9 mouse cellular contexts compared by ENCODE assay signal in genomic region chr5:118981046-118981445, GRCm38 (mm10).
DNase-seq lines count a peak whose midpoint lies in the region; ATAC-seq and TF ChIP-seq lines count a peak whose summit lies in the region.
"Had no signal": no experiment of that assay in that cellular context is flagged by ENCODE, and none has a peak within 500 bp of the region (broad histone marks: within the 10 kb centered on the region; RNA-seq: fewer than 3 reads in every experiment).

No protein-coding gene starts in this region.

- H3K36me3 ChIP-seq in forebrain, embryonic 11.5 days (ENCODE audit: control insufficient read depth, insufficient read depth, low read length), result no peaks in the 10 kb centered on the region
- H3K36me3 ChIP-seq in forebrain, embryonic 16.5 days (ENCODE audit: control insufficient read depth, insufficient read depth), result no peaks in the 10 kb centered on the region
- H3K36me3 ChIP-seq in heart, postnatal 0 days (replicated peaks; ENCODE audit: control insufficient read depth, insufficient read depth, low read length), result no peaks in the 10 kb centered on the region
- H3K36me3 ChIP-seq in limb, embryonic 14.5 days (ENCODE audit: control insufficient read depth, insufficient read depth, low read length), result no peaks in the 10 kb centered on the region
- H3K36me3 ChIP-seq: heart, embryonic 13.5 days had no signal

- H3K27ac ChIP-seq in forebrain, embryonic 11.5 days (ENCODE audit: low read depth, low read length), result no peak overlapping the region
- H3K27ac ChIP-seq in forebrain, embryonic 16.5 days (ENCODE audit: low read length), result no peak overlapping the region
- 0 out of 2 replicates have a peak overlapping the region, but pooled peaks have one; percentile 19 for H3K27ac ChIP-seq in heart, postnatal 0 days (ENCODE audit: low read depth)
- no peak overlapping the region for H3K27ac ChIP-seq in limb, embryonic 14.5 days (replicated peaks; ENCODE audit: low read depth, low read length)
- H3K27ac ChIP-seq: heart, embryonic 13.5 days had no signal

- H3K4me3 ChIP-seq in forebrain, embryonic 11.5 days (ENCODE audit: low read depth, low read length), result no peak overlapping the region
- H3K4me3 ChIP-seq in forebrain, embryonic 16.5 days (replicated peaks; ENCODE audit: low read length), result no peak overlapping the region
- H3K4me3 ChIP-seq in heart, postnatal 0 days (ENCODE audit: low read depth, low read length), result no peak overlapping the region
- H3K4me3 ChIP-seq in limb, embryonic 14.5 days (replicated peaks; ENCODE audit: low read length), result no peak overlapping the region
- H3K4me3 ChIP-seq: heart, embryonic 13.5 days had no signal

- no peak for TF ChIP-seq CTCF in heart, postnatal 0 days (IDR thresholded peaks at IDR 0.05; ENCODE audit: low read depth)

- DNase-seq in forebrain, embryonic 11.5 days (ENCODE audit: low spot score), result peak; percentile 69
- peak; percentile 37 for DNase-seq in embryo, embryonic 10 days (ENCODE audit: low spot score)
- DNase-seq in heart, postnatal 0 days (ENCODE audit: low spot score), result no peak
- DNase-seq in limb, embryonic 14.5 days (ENCODE audit: low spot score), result no peak
- DNase-seq in B cell, adult 2 months, result no peak
- no peak for DNase-seq in thymus, postnatal 25 days

- no peaks in the 10 kb centered on the region for H3K4me1 ChIP-seq in forebrain, embryonic 11.5 days (replicated peaks; ENCODE audit: control insufficient read depth, insufficient read depth, low read length)
- no peaks in the 10 kb centered on the region for H3K4me1 ChIP-seq in forebrain, embryonic 16.5 days (replicated peaks; ENCODE audit: control insufficient read depth, insufficient read depth, low read length)
- no peaks in the 10 kb centered on the region for H3K4me1 ChIP-seq in heart, postnatal 0 days (ENCODE audit: control insufficient read depth, insufficient read depth)
- 0 out of 2 replicates have a peak, but pooled peaks cover 1% of the 10 kb centered on the region for H3K4me1 ChIP-seq in limb, embryonic 14.5 days (ENCODE audit: control insufficient read depth, insufficient read depth, low read length)

- no peak for TF ChIP-seq POLR2A in limb, embryonic 14.5 days (IDR thresholded peaks at IDR 0.05; ENCODE audit: borderline replicate concordance, extremely low read depth, insufficient read depth, insufficient read length)

- 25% methylated on average over 16 of the region's 16 CpGs for WGBS in forebrain, embryonic 11.5 days
- WGBS in forebrain, embryonic 16.5 days, result 12% methylated on average over 16 of the region's 16 CpGs
- WGBS in heart, postnatal 0 days, result 34% methylated on average over 10 of the region's 16 CpGs
- 9% methylated on average over 16 of the region's 16 CpGs for WGBS in limb, embryonic 14.5 days

- TF ChIP-seq EP300 in heart, postnatal 0 days (IDR thresholded peaks at IDR 0.05; ENCODE audit: low read depth), result peak; percentile 88

- H3K27me3 ChIP-seq in forebrain, embryonic 11.5 days (ENCODE audit: control insufficient read depth, insufficient read depth, low read length), result no peaks in the 10 kb centered on the region
- H3K27me3 ChIP-seq in forebrain, embryonic 16.5 days (replicated peaks; ENCODE audit: control insufficient read depth, insufficient read depth, low read length), result no peaks in the 10 kb centered on the region
- no peaks in the 10 kb centered on the region; the same call in 1 of the 2 replicates for H3K27me3 ChIP-seq in heart, postnatal 0 days (ENCODE audit: control insufficient read depth, insufficient read depth, low read length)
- H3K27me3 ChIP-seq in limb, embryonic 14.5 days (ENCODE audit: control insufficient read depth, insufficient read depth, low read length), result no peaks in the 10 kb centered on the region

- no peak overlapping the region for H3K9ac ChIP-seq in forebrain, embryonic 11.5 days (ENCODE audit: low read length)
- H3K9ac ChIP-seq in forebrain, embryonic 16.5 days (replicated peaks; ENCODE audit: low read depth, low read length), result no peak overlapping the region
- H3K9ac ChIP-seq in heart, postnatal 0 days (replicated peaks; ENCODE audit: low read depth, low read length), result no peak overlapping the region
- peak overlapping the region; percentile 25; the same call in 1 of the 2 replicates for H3K9ac ChIP-seq in limb, embryonic 14.5 days (ENCODE audit: low read depth, low read length, severe bottlenecking)
- H3K9ac ChIP-seq: heart, embryonic 13.5 days had no signal

- H3K4me2 ChIP-seq in forebrain, embryonic 11.5 days (ENCODE audit: low read depth, low read length, severe bottlenecking), result no peak overlapping the region
- H3K4me2 ChIP-seq in forebrain, embryonic 16.5 days (ENCODE audit: low read length), result no peak overlapping the region
- H3K4me2 ChIP-seq in heart, postnatal 0 days (ENCODE audit: low read depth, low read length), result no peak overlapping the region
- H3K4me2 ChIP-seq in limb, embryonic 14.5 days (replicated peaks; ENCODE audit: low read depth, low read length, severe bottlenecking), result no peak overlapping the region
- H3K4me2 ChIP-seq: heart, embryonic 13.5 days had no signal

- H3K9me3 ChIP-seq in forebrain, embryonic 11.5 days (ENCODE audit: control insufficient read depth, low read length), result no peaks in the 10 kb centered on the region
- H3K9me3 ChIP-seq in forebrain, embryonic 16.5 days (ENCODE audit: control insufficient read depth, low read length), result no peaks in the 10 kb centered on the region
- no peaks in the 10 kb centered on the region for H3K9me3 ChIP-seq in heart, postnatal 0 days (replicated peaks; ENCODE audit: control insufficient read depth, low read length)
- no peaks in the 10 kb centered on the region for H3K9me3 ChIP-seq in limb, embryonic 14.5 days (ENCODE audit: control insufficient read depth, low read length)
- H3K9me3 ChIP-seq: heart, embryonic 13.5 days had no signal

- ATAC-seq in forebrain, embryonic 11.5 days (replicated peaks; ENCODE audit: low FRiP score), result no peak
- ATAC-seq in forebrain, embryonic 16.5 days, result no peak
- ATAC-seq in heart, postnatal 0 days (ENCODE audit: insufficient read depth, low read depth), result peak; percentile 73
- no peak for ATAC-seq in limb, embryonic 14.5 days (ENCODE audit: low FRiP score, low read depth)
- no peak for ATAC-seq in monocyte, adult 5-6 weeks (replicated peaks; ENCODE audit: insufficient number of reproducible peaks, low FRiP score, low TSS enrichment, poor library complexity, severe bottlenecking)

Comparison
In these comparisons a context has a peak if more than half of its experiments do, and no peak if none do; other contexts are left out.
1. DNase-seq: peak in forebrain, embryonic 11.5 days (single experiment) and embryo, embryonic 10 days (single experiment); none in heart, postnatal 0 days (single experiment), limb, embryonic 14.5 days (single experiment), B cell, adult 2 months (0 of 2) and thymus, postnatal 25 days (single experiment).